Mouse (Mus musculus): Measurements from ENCODE around the gene Gm20388. TPM values are rescaled to one million over a fixed set of nuclear protein-coding genes. Genes with fewer than 3 reads are reported as not detected.

Gene Gm20388
- polyA plus RNA-seq, 1 experiment from 2014 or later: not detected

DNA sequence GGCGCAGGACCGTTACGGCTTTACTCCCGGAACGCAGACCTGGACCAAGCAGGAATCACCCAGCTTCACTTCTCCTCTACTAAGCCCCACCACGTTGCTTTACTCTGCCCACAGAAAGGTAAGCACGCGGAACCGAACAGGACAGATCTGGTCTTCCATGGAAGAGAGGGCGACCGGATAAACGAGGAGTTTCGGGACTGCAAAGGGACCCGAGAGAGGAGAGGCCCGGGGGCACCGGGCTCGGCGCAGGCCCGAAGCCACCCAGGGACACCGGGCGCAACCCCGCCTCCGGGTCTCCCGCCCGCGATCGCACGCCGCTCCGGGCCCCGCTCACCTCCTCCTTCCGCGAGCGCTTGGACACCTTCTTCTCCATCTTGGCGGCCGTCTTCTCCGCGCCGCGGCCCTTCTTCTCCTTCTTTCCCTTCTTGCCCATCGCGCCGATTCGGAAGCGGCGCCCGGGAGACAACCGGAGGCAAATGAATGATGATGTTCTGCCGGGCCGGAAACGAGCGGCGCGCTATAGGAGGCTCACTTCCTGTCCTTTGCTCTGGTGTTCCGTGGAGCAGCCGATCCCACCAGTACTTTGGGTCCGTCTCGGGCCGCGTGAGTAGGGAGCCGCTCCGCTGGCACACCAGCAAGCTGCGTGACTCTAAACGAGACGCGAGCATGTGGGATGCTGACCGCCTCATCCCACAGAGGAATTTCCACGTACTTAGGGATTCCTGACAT is 1918.6 kb downstream of the Gm20388 start, which contains the start of gene Klhdc4:
Klhdc4 (minus strand) TSS at position 522 of the 729 bp plus-strand sequence.
- H3K4me3 ChIP-seq (ENCODE audit: low read depth, low read length): peak within 1 kb of the TSS; percentile 97
- H3K9me3 ChIP-seq (ENCODE audit: control insufficient read depth, low read length): no peaks in the 10 kb centered on the region
- DNase-seq (ENCODE audit: low spot score, missing footprints): peak; percentile 100
- no peaks in the 10 kb centered on the region for H3K27me3 ChIP-seq (ENCODE audit: control insufficient read depth, insufficient read depth, low read length)
- H3K27ac ChIP-seq (ENCODE audit: low read depth, low read length): no peak within 1 kb of the TSS
- ATAC-seq (ENCODE audit: low FRiP score): peak; percentile 97
- H3K4me1 ChIP-seq (ENCODE audit: control insufficient read depth, insufficient read depth, low read length): peaks cover 7% of the 10 kb centered on the region
- H3K36me3 ChIP-seq (ENCODE audit: control insufficient read depth, insufficient read depth, low read length): no peaks in the 10 kb centered on the region
- peak within 1 kb of the TSS; percentile 81 for H3K4me2 ChIP-seq
- peak within 1 kb of the TSS; percentile 84 for H3K9ac ChIP-seq (ENCODE audit: low read length)
- under 1% methylated on average over 57 of the region's 68 CpGs for WGBS

DNA sequence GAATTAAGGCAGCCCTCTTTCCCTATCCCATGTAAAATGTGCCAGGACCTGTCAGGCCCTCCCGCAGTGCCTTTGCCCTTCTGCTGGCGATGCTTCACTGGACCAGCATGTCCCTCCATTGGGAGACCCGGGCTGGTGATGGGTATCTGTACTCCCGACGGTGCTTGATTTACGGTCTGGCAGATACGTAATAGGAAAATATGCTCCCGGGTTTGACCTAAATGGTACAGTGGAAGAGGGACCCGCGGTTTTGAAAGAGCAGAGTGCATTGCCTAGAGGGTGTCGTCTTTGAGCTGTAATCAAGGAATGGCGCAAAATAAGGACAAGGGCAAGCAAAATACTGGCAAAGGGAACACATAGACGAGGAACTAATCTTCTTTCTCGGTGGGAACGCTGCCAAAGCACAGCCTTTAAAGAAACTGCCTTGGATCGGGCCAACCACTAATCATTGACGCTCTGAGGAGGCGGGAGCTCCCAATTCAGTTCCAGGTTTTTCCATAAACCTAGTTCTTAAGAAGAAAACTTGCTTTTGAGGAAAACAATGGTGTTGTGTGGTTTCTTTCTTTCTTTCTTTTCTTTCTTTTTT is 1919.2 kb downstream of the Gm20388 start:
- ATAC-seq (ENCODE audit: low FRiP score) (peak; percentile 77), DNase-seq (ENCODE audit: low spot score, missing footprints) (no peak)
- 21% methylated on average over 18 of the region's 18 CpGs for WGBS
- H3K9ac ChIP-seq (ENCODE audit: low read length): peak overlapping the region; percentile 84
- peak overlapping the region; percentile 81 for H3K4me2 ChIP-seq
- no peaks in the 10 kb centered on the region for H3K27me3 ChIP-seq (ENCODE audit: control insufficient read depth, insufficient read depth, low read length)
- no peaks in the 10 kb centered on the region for H3K9me3 ChIP-seq (ENCODE audit: control insufficient read depth, low read length)
- peak overlapping the region; percentile 97 for H3K4me3 ChIP-seq (ENCODE audit: low read depth, low read length)
- peaks cover 7% of the 10 kb centered on the region for H3K4me1 ChIP-seq (ENCODE audit: control insufficient read depth, insufficient read depth, low read length)
- H3K36me3 ChIP-seq (ENCODE audit: control insufficient read depth, insufficient read depth, low read length): no peaks in the 10 kb centered on the region
- H3K27ac ChIP-seq (ENCODE audit: low read depth, low read length): no peak overlapping the region

DNA sequence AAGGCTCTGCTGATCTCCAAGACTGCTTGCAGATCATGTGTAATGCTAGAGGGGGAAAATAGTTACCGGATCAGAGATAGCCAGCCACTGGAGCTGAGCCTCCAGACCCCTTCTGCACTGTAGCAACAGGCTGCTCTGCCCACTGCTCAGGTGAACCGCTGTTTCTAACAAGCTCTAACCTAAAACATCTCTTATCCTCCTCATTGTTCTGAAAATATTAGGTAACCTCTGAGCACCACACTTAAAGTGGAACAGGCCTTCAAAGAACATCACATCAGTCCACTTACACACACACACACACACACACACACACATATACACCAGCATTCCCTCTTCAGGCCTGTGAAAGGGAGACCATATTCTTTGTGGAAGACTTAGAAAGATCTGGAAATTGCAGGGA is 1921.4 kb downstream of the Gm20388 start:
- DNase-seq (ENCODE audit: low spot score, missing footprints) (peak; percentile 83), ATAC-seq (ENCODE audit: low FRiP score) (0 out of 2 replicates have a peak, but pooled peaks have one; percentile 19)
- Histone ChIP-seq H3K4me2 (no peak overlapping the region), H3K36me3 (ENCODE audit: control insufficient read depth, insufficient read depth, low read length) (no peaks in the 10 kb centered on the region), H3K9ac (ENCODE audit: low read length) (no peak overlapping the region), H3K4me1 (ENCODE audit: control insufficient read depth, insufficient read depth, low read length) (peaks cover 7% of the 10 kb centered on the region), H3K27me3 (ENCODE audit: control insufficient read depth, insufficient read depth, low read length) (no peaks in the 10 kb centered on the region), H3K27ac (ENCODE audit: low read depth, low read length) (no peak overlapping the region), H3K4me3 (ENCODE audit: low read depth, low read length) (no peak overlapping the region), H3K9me3 (ENCODE audit: control insufficient read depth, low read length) (no peaks in the 10 kb centered on the region)
- 89% methylated on average over 2 of the region's 2 CpGs for whole genome bisulfite sequencing

DNA sequence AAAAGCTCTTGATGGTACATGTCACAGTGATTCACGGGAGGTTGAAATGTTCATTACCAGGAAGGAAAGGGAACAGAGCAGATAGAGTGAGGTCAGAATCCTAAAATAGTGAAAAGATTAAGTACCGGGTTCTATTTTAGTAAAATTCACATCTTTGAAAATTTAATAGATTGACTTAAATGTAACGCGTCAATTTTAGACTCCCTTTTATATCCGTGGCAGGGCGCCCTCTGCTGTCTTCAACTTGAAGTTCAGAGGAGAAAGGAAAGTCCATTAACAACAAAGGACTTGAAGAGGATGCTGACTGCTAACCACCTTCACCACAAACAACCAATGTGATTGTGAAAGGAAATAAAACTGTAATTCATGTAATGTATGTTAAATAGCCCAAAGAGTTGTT is 1921.9 kb downstream of the Gm20388 start:
- Histone ChIP-seq H3K4me1 (ENCODE audit: control insufficient read depth, insufficient read depth, low read length) (peaks cover 7% of the 10 kb centered on the region), H3K9me3 (ENCODE audit: control insufficient read depth, low read length) (no peaks in the 10 kb centered on the region), H3K4me3 (ENCODE audit: low read depth, low read length) (no peak overlapping the region), H3K27me3 (ENCODE audit: control insufficient read depth, insufficient read depth, low read length) (no peaks in the 10 kb centered on the region), H3K36me3 (ENCODE audit: control insufficient read depth, insufficient read depth, low read length) (no peaks in the 10 kb centered on the region), H3K9ac (ENCODE audit: low read length) (no peak overlapping the region), H3K4me2 (0 out of 2 replicates have a peak overlapping the region, but pooled peaks have one; percentile 20), H3K27ac (ENCODE audit: low read depth, low read length) (no peak overlapping the region)
- DNase-seq (ENCODE audit: low spot score, missing footprints) (peak; percentile 97), ATAC-seq (ENCODE audit: low FRiP score) (peak; percentile 61; the same call in 1 of the 2 replicates)
- WGBS: 18% methylated on average over 6 of the region's 6 CpGs

DNA sequence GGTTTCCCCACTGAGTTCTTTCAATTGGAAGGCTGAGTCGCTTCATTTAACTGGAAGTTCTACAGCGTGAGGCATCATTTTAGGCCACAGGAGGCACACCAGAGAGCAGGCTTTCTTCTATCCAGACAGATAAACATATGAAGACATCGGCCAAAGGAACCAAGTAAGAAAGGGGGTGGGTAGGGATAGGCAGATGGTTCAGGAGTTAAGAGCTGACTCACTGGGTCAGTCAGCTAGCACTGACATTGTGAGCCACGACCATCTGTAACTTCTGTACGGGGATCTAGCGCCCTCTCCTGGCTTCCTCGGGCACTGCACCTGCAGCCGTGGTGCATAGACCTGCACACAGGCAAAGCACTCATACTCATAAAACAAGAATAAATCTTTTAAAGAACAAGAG is 1930.6 kb downstream of the Gm20388 start:
- ATAC-seq (ENCODE audit: low FRiP score) (0 out of 2 replicates have a peak, but pooled peaks have one; percentile 46), DNase-seq (ENCODE audit: low spot score, missing footprints) (peak; percentile 97)
- Histone ChIP-seq H3K36me3 (ENCODE audit: control insufficient read depth, insufficient read depth, low read length) (no peaks in the 10 kb centered on the region), H3K9me3 (ENCODE audit: control insufficient read depth, low read length) (no peaks in the 10 kb centered on the region), H3K4me1 (ENCODE audit: control insufficient read depth, insufficient read depth, low read length) (no peaks in the 10 kb centered on the region), H3K9ac (ENCODE audit: low read length) (no peak overlapping the region), H3K27me3 (ENCODE audit: control insufficient read depth, insufficient read depth, low read length) (no peaks in the 10 kb centered on the region), H3K27ac (ENCODE audit: low read depth, low read length) (no peak overlapping the region), H3K4me2 (no peak overlapping the region), H3K4me3 (ENCODE audit: low read depth, low read length) (no peak overlapping the region)
- WGBS: 45% methylated on average over 8 of the region's 8 CpGs

DNA sequence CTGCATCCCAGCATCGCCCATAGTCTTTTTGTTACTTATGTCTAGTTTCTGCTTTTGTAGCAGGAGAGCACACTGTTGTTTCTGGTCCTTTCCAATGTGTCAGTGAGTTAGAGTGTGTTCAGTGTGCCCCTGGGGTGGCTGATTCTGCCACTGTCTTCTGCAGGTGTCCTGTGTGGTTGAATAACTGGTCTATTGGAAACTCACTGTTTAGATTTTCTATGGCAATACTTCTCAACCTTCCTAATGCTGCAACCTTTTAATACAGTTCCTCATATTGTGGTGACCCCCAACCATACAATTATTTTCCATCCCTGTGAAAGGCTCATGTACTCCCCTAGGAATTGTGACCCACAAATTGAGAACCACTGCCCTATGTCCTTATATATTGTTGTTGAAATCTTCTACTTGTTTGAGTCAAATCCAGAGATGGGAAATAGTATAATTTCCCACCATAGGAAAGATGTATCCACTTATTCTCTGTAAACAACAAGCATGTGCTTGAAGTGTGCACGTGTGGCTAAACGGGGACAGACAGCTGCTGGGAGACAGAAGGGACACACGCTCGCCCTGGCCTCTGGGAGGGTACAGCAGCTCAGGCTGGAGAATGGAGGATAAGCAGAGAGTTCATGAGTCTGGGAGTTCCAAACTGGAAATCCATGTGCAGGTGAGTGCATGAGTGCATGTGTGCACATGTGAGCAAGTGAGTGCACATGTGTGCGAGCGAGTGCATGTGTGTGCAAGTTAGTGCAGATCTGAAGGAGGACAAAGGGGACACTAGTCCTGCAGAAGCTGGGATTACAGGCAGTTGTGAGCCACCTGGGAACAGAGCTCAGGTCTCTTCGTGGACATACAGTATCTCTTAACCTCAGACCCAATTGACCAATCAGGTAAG is 1931.7 kb downstream of the Gm20388 start:
- ATAC-seq (ENCODE audit: low FRiP score) (no peak), DNase-seq (ENCODE audit: low spot score, missing footprints) (no peak)
- no peak overlapping the region for H3K4me3 ChIP-seq (ENCODE audit: low read depth, low read length)
- H3K4me2 ChIP-seq: no peak overlapping the region
- H3K4me1 ChIP-seq (ENCODE audit: control insufficient read depth, insufficient read depth, low read length): no peaks in the 10 kb centered on the region
- H3K9me3 ChIP-seq (ENCODE audit: control insufficient read depth, low read length): no peaks in the 10 kb centered on the region
- no peaks in the 10 kb centered on the region for H3K27me3 ChIP-seq (ENCODE audit: control insufficient read depth, insufficient read depth, low read length)
- H3K27ac ChIP-seq (ENCODE audit: low read depth, low read length): no peak overlapping the region
- H3K9ac ChIP-seq (ENCODE audit: low read length): no peak overlapping the region
- WGBS: 92% methylated on average over 8 of the region's 8 CpGs
- no peaks in the 10 kb centered on the region for H3K36me3 ChIP-seq (ENCODE audit: control insufficient read depth, insufficient read depth, low read length)

DNA sequence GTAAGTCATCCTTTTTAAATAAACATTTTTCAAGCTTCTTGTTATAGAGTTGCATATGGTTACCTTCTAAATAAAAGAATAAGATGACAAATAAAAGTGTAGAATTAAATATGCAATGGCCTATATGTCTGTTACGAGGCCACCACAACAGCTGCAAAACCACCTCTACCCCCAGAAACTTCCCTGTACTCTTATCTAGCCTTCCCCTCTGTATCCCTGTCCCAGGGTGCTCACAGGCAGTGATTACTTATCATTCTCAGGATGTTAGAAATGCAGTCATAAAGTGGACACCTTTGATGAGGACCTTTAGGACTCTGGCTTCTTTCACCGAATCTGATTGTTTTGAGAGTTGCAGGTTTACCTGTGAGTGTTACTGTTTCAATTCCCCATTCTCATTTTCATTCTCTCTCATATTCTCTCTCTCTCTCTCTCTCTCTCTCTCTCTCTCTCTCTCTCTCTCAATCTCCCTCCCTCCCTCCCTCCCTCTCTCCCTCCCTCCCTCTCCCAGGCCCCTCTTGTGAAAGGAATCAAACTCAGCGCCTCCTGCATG is 1932.6 kb downstream of the Gm20388 start:
- H3K9me3 ChIP-seq (ENCODE audit: control insufficient read depth, low read length): no peaks in the 10 kb centered on the region
- no peak overlapping the region for H3K4me3 ChIP-seq (ENCODE audit: low read depth, low read length)
- no peaks in the 10 kb centered on the region for H3K36me3 ChIP-seq (ENCODE audit: control insufficient read depth, insufficient read depth, low read length)
- no peaks in the 10 kb centered on the region for H3K27me3 ChIP-seq (ENCODE audit: control insufficient read depth, insufficient read depth, low read length)
- ATAC-seq (ENCODE audit: low FRiP score): no peak
- no peak overlapping the region for H3K9ac ChIP-seq (ENCODE audit: low read length)
- WGBS: 89% methylated on average over 3 of the region's 3 CpGs
- H3K4me1 ChIP-seq (ENCODE audit: control insufficient read depth, insufficient read depth, low read length): no peaks in the 10 kb centered on the region
- DNase-seq (ENCODE audit: low spot score, missing footprints): no peak
- H3K27ac ChIP-seq (ENCODE audit: low read depth, low read length): no peak overlapping the region
- no peak overlapping the region for H3K4me2 ChIP-seq

DNA sequence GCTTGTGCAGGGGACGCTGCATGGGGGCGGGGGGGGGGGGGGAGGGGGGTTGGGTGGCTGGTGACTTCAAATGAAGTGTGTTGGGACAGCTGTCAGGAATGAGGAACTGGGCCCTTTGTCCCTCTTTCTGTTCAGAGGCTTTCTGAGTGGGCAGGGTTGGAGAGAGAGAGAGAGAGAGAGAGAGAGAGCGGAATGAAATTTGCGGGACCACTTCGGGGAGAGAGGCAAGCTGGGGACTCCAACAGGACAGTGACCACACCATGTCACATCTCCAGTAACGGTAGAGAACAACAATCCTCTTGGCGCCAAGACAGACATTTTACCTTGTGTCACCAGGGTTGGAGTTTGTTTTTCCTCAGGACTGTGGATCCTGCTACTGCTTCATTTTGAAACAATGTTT is 1934.1 kb downstream of the Gm20388 start:
- 54% methylated on average over 6 of the region's 7 CpGs for WGBS
- Histone ChIP-seq H3K9me3 (ENCODE audit: control insufficient read depth, low read length) (no peaks in the 10 kb centered on the region), H3K4me2 (no peak overlapping the region), H3K27ac (ENCODE audit: low read depth, low read length) (no peak overlapping the region), H3K4me3 (ENCODE audit: low read depth, low read length) (no peak overlapping the region), H3K4me1 (ENCODE audit: control insufficient read depth, insufficient read depth, low read length) (no peaks in the 10 kb centered on the region), H3K9ac (ENCODE audit: low read length) (no peak overlapping the region), H3K36me3 (ENCODE audit: control insufficient read depth, insufficient read depth, low read length) (no peaks in the 10 kb centered on the region), H3K27me3 (ENCODE audit: control insufficient read depth, insufficient read depth, low read length) (no peaks in the 10 kb centered on the region)
- DNase-seq (ENCODE audit: low spot score, missing footprints) (no peak), ATAC-seq (ENCODE audit: low FRiP score) (no peak)

Data from midbrain, embryonic 11.5 days (tissue).